Mouse (Mus musculus) kidney, adult 9 months (tissue): ENCODE data around the gene Kcnc3.

ENCODE experiments used
- DNase-seq: peaks from one replicate; pipeline ENCODE4 v3.0.0; 2022

The Kcnc3 gene

GRCm38 (mm10) chr7:44571811-44572210 is 18.7 kb upstream of the Kcnc3 start:
- peak; percentile 73 for DNase-seq

GRCm38 (mm10) chr7:44572213-44572701 is 18.2 kb upstream of the Kcnc3 start, which contains the start of gene Napsa:
TSS of gene Napsa (plus strand) at chr7:44572380.
- peak; percentile 79 for DNase-seq

GRCm38 (mm10) chr7:44572956-44573484 is 17.4 kb upstream of the Kcnc3 start:
- DNase-seq, result no peak

GRCm38 (mm10) chr7:44576333-44576844 is 14.1 kb upstream of the Kcnc3 start:
- peak; percentile 74 for DNase-seq

- DNase-seq, result no peak
Observed at GRCm38 (mm10) chr7:44581637-44582036, 8.8 kb upstream of the Kcnc3 start.

- DNase-seq, result no peak
Observed at GRCm38 (mm10) chr7:44582709-44583108, 7.8 kb upstream of the Kcnc3 start.

GRCm38 (mm10) chr7:44583146-44583545 is 7.3 kb upstream of the Kcnc3 start:
- no peak for DNase-seq

GRCm38 (mm10) chr7:44584265-44584804 is 6.1 kb upstream of the Kcnc3 start:
- DNase-seq, result no peak

GRCm38 (mm10) chr7:44584921-44585320 is 5.5 kb upstream of the Kcnc3 start:
- DNase-seq, result no peak

GRCm38 (mm10) chr7:44585606-44586005 is 4.9 kb upstream of the Kcnc3 start:
- no peak for DNase-seq

- no peak for DNase-seq
Observed at GRCm38 (mm10) chr7:44586518-44586917, 3.9 kb upstream of the Kcnc3 start.

GRCm38 (mm10) chr7:44586930-44587329 is 3.5 kb upstream of the Kcnc3 start:
- no peak for DNase-seq

- no peak for DNase-seq
Observed at GRCm38 (mm10) chr7:44587676-44588075, 2.8 kb upstream of the Kcnc3 start.

GRCm38 (mm10) chr7:44588338-44588737 is 2.1 kb upstream of the Kcnc3 start:
- no peak for DNase-seq

GRCm38 (mm10) chr7:44589149-44589548 is 1.3 kb upstream of the Kcnc3 start:
- peak; percentile 95 for DNase-seq

GRCm38 (mm10) chr7:44589946-44590345 is 518 bp upstream of the Kcnc3 start:
- peak; percentile 66 for DNase-seq

- DNase-seq, result no peak
Observed at GRCm38 (mm10) chr7:44591348-44592116, 1.1 kb downstream of the Kcnc3 start.

- no peak for DNase-seq
Observed at GRCm38 (mm10) chr7:44593051-44593450, 2.6 kb downstream of the Kcnc3 start.

- peak; percentile 89 for DNase-seq
Observed at GRCm38 (mm10) chr7:44593775-44594174, 3.3 kb downstream of the Kcnc3 start.

GRCm38 (mm10) chr7:44594291-44594690 is 3.8 kb downstream of the Kcnc3 start:
- no peak for DNase-seq

- no peak for DNase-seq
Observed at GRCm38 (mm10) chr7:44595131-44595561, 4.7 kb downstream of the Kcnc3 start.

GRCm38 (mm10) chr7:44596051-44596450 is 5.6 kb downstream of the Kcnc3 start:
- no peak for DNase-seq

GRCm38 (mm10) chr7:44596996-44597538 is 6.6 kb downstream of the Kcnc3 start:
- DNase-seq, result no peak

- no peak for DNase-seq
Observed at GRCm38 (mm10) chr7:44597666-44598065, 7.2 kb downstream of the Kcnc3 start.
